ENCODE assay signal across 24 mouse cellular contexts in the genomic region with DNA sequence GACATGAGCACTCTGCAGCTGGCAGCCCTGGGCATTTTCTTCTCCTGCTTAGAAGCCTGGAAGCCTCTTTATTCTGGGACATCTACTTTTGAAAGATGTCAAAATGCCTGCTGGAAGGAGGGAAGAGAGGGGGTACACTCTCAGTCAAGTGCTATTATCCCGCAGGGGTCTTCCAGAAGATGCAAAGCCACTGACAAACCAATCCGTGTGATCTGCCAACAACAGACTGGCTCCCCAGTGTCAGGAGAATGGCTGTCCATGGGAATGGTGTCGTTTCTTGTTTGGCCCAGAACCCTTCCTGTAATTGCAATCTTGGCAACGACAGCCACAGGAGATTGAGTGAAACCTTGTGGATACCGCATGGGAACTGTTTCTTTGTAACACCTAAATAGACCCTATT.
DNase-seq lines count a peak whose midpoint lies in the region; ATAC-seq and TF ChIP-seq lines count a peak whose summit lies in the region.
"Had no signal": no experiment of that assay in that cellular context is flagged by ENCODE, and none has a peak within 500 bp of the region (broad histone marks: within the 10 kb centered on the region; RNA-seq: fewer than 3 reads in every experiment).

No protein-coding gene starts in this region.

- intact Hi-C loops in heart, postnatal 25 days (cut with DNase I) = loop anchor here (10.0 kb wide), 1 partner anchor 403 kb away; no protein-coding TSS in a partner anchor

- TF ChIP-seq POLR2A in bone marrow macrophage, adult 2 months (IDR thresholded peaks at IDR 0.05; ENCODE audit: borderline replicate concordance, low read depth, low read length) = no peak

- H3K9ac ChIP-seq in hindbrain, embryonic 13.5 days = no peak overlapping the region
- H3K9ac ChIP-seq: embryonic facial prominence, embryonic 13.5 days; forebrain, embryonic 13.5 days; neural tube, embryonic 12.5 days had no signal

- ATAC-seq in hindbrain, embryonic 13.5 days (ENCODE audit: low FRiP score) = no peak
- ATAC-seq: forebrain, embryonic 13.5 days; hindbrain, postnatal 0 days; intestine, embryonic 16.5 days had no signal

- no peak overlapping the region for H3K4me2 ChIP-seq in hindbrain, embryonic 13.5 days
- H3K4me2 ChIP-seq: embryonic facial prominence, embryonic 13.5 days; forebrain, embryonic 13.5 days; heart, embryonic 11.5 days; neural tube, embryonic 12.5 days had no signal

- 81% methylated on average over 5 of the region's 5 CpGs for WGBS in hindbrain, embryonic 13.5 days
- WGBS in limb, embryonic 10.5 days = 84% methylated on average over 5 of the region's 5 CpGs

- no peak overlapping the region for H3K4me3 ChIP-seq in bone marrow macrophage, adult 2 months (ENCODE audit: insufficient read depth, low read length)
- no peak overlapping the region for H3K4me3 ChIP-seq in brown adipose tissue, adult 24 weeks (ENCODE audit: insufficient read depth, low read depth, low read length)
- H3K4me3 ChIP-seq in hindbrain, embryonic 13.5 days = no peak overlapping the region
- no peak overlapping the region for H3K4me3 ChIP-seq in limb, embryonic 10.5 days
- H3K4me3 ChIP-seq: embryonic facial prominence, embryonic 13.5 days; erythroblast, embryonic 14.5 days; forebrain, embryonic 13.5 days; hindbrain, embryonic 10.5 days; neural tube, embryonic 12.5 days had no signal

- H3K9me3 ChIP-seq in hindbrain, embryonic 13.5 days = no peaks in the 10 kb centered on the region
- no peaks in the 10 kb centered on the region for H3K9me3 ChIP-seq in limb, embryonic 10.5 days (replicated peaks)
- H3K9me3 ChIP-seq: embryonic facial prominence, embryonic 13.5 days; forebrain, embryonic 13.5 days; hindbrain, embryonic 10.5 days; neural tube, embryonic 12.5 days had no signal

- no peaks in the 10 kb centered on the region for H3K36me3 ChIP-seq in hindbrain, embryonic 13.5 days
- H3K36me3 ChIP-seq in limb, embryonic 10.5 days = no peaks in the 10 kb centered on the region
- H3K36me3 ChIP-seq: embryonic facial prominence, embryonic 13.5 days; hindbrain, embryonic 10.5 days; neural tube, embryonic 12.5 days had no signal

- peak overlapping the region; percentile 92 for H3K27ac ChIP-seq in bone marrow macrophage, adult 2 months (ENCODE audit: insufficient read depth, low read depth, low read length)
- peak overlapping the region; percentile 48 for H3K27ac ChIP-seq in brown adipose tissue, adult 24 weeks (replicated peaks; ENCODE audit: low read depth, low read length)
- H3K27ac ChIP-seq in hindbrain, embryonic 13.5 days = no peak overlapping the region
- no peak overlapping the region for H3K27ac ChIP-seq in limb, embryonic 10.5 days
- H3K27ac ChIP-seq: embryonic facial prominence, embryonic 13.5 days; forebrain, embryonic 13.5 days; hindbrain, embryonic 10.5 days; hindbrain, postnatal 0 days; neural tube, embryonic 12.5 days had no signal

- no peaks in the 10 kb centered on the region for H3K27me3 ChIP-seq in hindbrain, embryonic 13.5 days
- no peaks in the 10 kb centered on the region for H3K27me3 ChIP-seq in limb, embryonic 10.5 days (ENCODE audit: low read depth, poor library complexity, severe bottlenecking)
- H3K27me3 ChIP-seq: embryonic facial prominence, embryonic 13.5 days; forebrain, embryonic 13.5 days; neural tube, embryonic 12.5 days had no signal

- peaks cover 24% of the 10 kb centered on the region for H3K4me1 ChIP-seq in bone marrow macrophage, adult 2 months (ENCODE audit: control insufficient read depth, insufficient read depth, low read length)
- H3K4me1 ChIP-seq in brown adipose tissue, adult 24 weeks (ENCODE audit: control insufficient read depth, insufficient read depth, insufficient read length, low read length) = no peaks in the 10 kb centered on the region
- peaks cover 10% of the 10 kb centered on the region for H3K4me1 ChIP-seq in hindbrain, embryonic 13.5 days (replicated peaks)
- H3K4me1 ChIP-seq in limb, embryonic 10.5 days = peaks cover 12% of the 10 kb centered on the region
- H3K4me1 ChIP-seq: embryonic facial prominence, embryonic 13.5 days; hindbrain, embryonic 10.5 days; neural tube, embryonic 12.5 days had no signal

- TF ChIP-seq CTCF in bone marrow macrophage, adult 2 months (IDR thresholded peaks at IDR 0.05; ENCODE audit: low read depth, low read length) = no peak

- peak; percentile 66 for DNase-seq in heart, adult 11 months
- DNase-seq in heart, postnatal 25 days (ENCODE audit: low spot score) = no peak
- DNase-seq in cerebellum, postnatal 25 days = peak; percentile 50 to 65
- no peak for DNase-seq in limb, embryonic 10.5 days (ENCODE audit: low spot score)
- DNase-seq: adrenal gland, adult 2 months; B cell, adult 2 months; embryo, embryonic 11 days; kidney, postnatal 25 days; liver; lung, postnatal 10 days; midbrain, embryonic 14.5 days; right cerebral cortex, postnatal 14 days; spleen, adult 18-20 months had no signal

Comparison
In these comparisons a context has a peak if more than half of its experiments do, and no peak if none do; other contexts are left out.
1. DNase-seq: peak in heart, adult 11 months (single experiment) and cerebellum, postnatal 25 days (2 of 2); none in heart, postnatal 25 days (single experiment) and limb, embryonic 10.5 days (single experiment).
2. H3K27ac ChIP-seq: peak in bone marrow macrophage, adult 2 months (single experiment) and brown adipose tissue, adult 24 weeks (single experiment); none in hindbrain, embryonic 13.5 days (single experiment) and limb, embryonic 10.5 days (single experiment).